Mouse (Mus musculus): ENCODE results near the gene Itga6. TPM values are rescaled to one million over a fixed set of nuclear protein-coding genes. Genes with fewer than 3 reads are reported as not detected.
A peak's percentile ranks its signal among the peaks of the same experiment; 100 is the strongest.

The Itga6 gene
- polyA plus RNA-seq, 1 experiment from 2014 or later, result 31.1 TPM

GRCm38 (mm10) chr2:71813022-71813358 lies 67.6 kb downstream of the Itga6 start:
- no peaks in the 10 kb centered on the region; the same call in 1 of the 2 replicates for H3K36me3 ChIP-seq (ENCODE audit: poor library complexity, severe bottlenecking)
- H3K27me3 ChIP-seq, result no peaks in the 10 kb centered on the region
- peak; percentile 39; the same call in 1 of the 2 replicates for ATAC-seq
- peaks cover 46% of the 10 kb centered on the region for H3K4me1 ChIP-seq
- no peak overlapping the region for H3K9ac ChIP-seq
- no peak overlapping the region for H3K4me3 ChIP-seq
- 83% methylated on average over 7 of the region's 9 CpGs for WGBS
- no peaks in the 10 kb centered on the region for H3K9me3 ChIP-seq (replicated peaks)
- no peak overlapping the region for H3K4me2 ChIP-seq
- H3K27ac ChIP-seq, result no peak overlapping the region

- H3K9me3 ChIP-seq (replicated peaks), result no peaks in the 10 kb centered on the region
- 82% methylated on average over 5 of the region's 8 CpGs for WGBS
- H3K27ac ChIP-seq, result no peak overlapping the region; the same call in 1 of the 2 replicates
- peaks cover 46% of the 10 kb centered on the region for H3K4me1 ChIP-seq
- no peaks in the 10 kb centered on the region for H3K27me3 ChIP-seq
- no peak overlapping the region for H3K9ac ChIP-seq
- no peak overlapping the region for H3K4me3 ChIP-seq
- no peak overlapping the region for H3K4me2 ChIP-seq
- peaks cover 4% of the 10 kb centered on the region; the same call in 1 of the 2 replicates for H3K36me3 ChIP-seq (ENCODE audit: poor library complexity, severe bottlenecking)
- no peak for ATAC-seq
These were observed 68.0 kb downstream of the Itga6 start for GRCm38 (mm10) chr2:71813371-71813770.

- Histone ChIP-seq H3K4me2 (no peak overlapping the region), H3K36me3 (ENCODE audit: poor library complexity, severe bottlenecking) (peaks cover 6% of the 10 kb centered on the region; the same call in 1 of the 2 replicates), H3K27me3 (no peaks in the 10 kb centered on the region), H3K4me3 (no peak overlapping the region), H3K27ac (peak overlapping the region; percentile 3; the same call in 1 of the 2 replicates), H3K4me1 (peaks cover 46% of the 10 kb centered on the region), H3K9me3 (replicated peaks) (no peaks in the 10 kb centered on the region), H3K9ac (no peak overlapping the region)
- WGBS, result 52% methylated on average over 3 of the region's 3 CpGs
- ATAC-seq, result no peak
These were observed 68.6 kb downstream of the Itga6 start for GRCm38 (mm10) chr2:71814016-71814415.

- no peak overlapping the region for H3K4me2 ChIP-seq
- H3K27me3 ChIP-seq, result no peaks in the 10 kb centered on the region
- peaks cover 46% of the 10 kb centered on the region for H3K4me1 ChIP-seq
- no peak for ATAC-seq
- peak overlapping the region; percentile 16; the same call in 1 of the 2 replicates for H3K9ac ChIP-seq
- H3K27ac ChIP-seq, result 0 out of 2 replicates have a peak overlapping the region, but pooled peaks have one; percentile 35
- no peak overlapping the region for H3K4me3 ChIP-seq
- WGBS, result 7% methylated on average over 5 of the region's 5 CpGs
- no peaks in the 10 kb centered on the region for H3K9me3 ChIP-seq (replicated peaks)
- H3K36me3 ChIP-seq (ENCODE audit: poor library complexity, severe bottlenecking), result peaks cover 11% of the 10 kb centered on the region
These were observed 69.9 kb downstream of the Itga6 start for GRCm38 (mm10) chr2:71815279-71815678.

GRCm38 (mm10) chr2:71816391-71817041 lies 71.1 kb downstream of the Itga6 start:
- Histone ChIP-seq H3K9ac (no peak overlapping the region), H3K4me3 (no peak overlapping the region), H3K4me1 (peaks cover 46% of the 10 kb centered on the region), H3K27me3 (no peaks in the 10 kb centered on the region), H3K36me3 (ENCODE audit: poor library complexity, severe bottlenecking) (peaks cover 11% of the 10 kb centered on the region), H3K27ac (no peak overlapping the region), H3K4me2 (peak overlapping the region; percentile 8; the same call in 1 of the 2 replicates), H3K9me3 (replicated peaks) (no peaks in the 10 kb centered on the region)
- ATAC-seq, result peak; percentile 48; the same call in 1 of the 2 replicates
- 30% methylated on average over 14 of the region's 14 CpGs for WGBS

- Histone ChIP-seq H3K9me3 (replicated peaks) (no peaks in the 10 kb centered on the region), H3K27ac (no peak overlapping the region), H3K36me3 (ENCODE audit: poor library complexity, severe bottlenecking) (peaks cover 24% of the 10 kb centered on the region), H3K27me3 (no peaks in the 10 kb centered on the region), H3K9ac (no peak overlapping the region), H3K4me1 (no peaks in the 10 kb centered on the region), H3K4me3 (no peak overlapping the region), H3K4me2 (no peak overlapping the region)
- WGBS, result 79% methylated on average over 13 of the region's 13 CpGs
- no peak for ATAC-seq
These were observed 78.7 kb downstream of the Itga6 start for GRCm38 (mm10) chr2:71824146-71824545.

GRCm38 (mm10) chr2:71827711-71828110 lies 82.3 kb downstream of the Itga6 start:
- no peak overlapping the region for H3K4me3 ChIP-seq
- H3K27ac ChIP-seq, result no peak overlapping the region
- no peak for ATAC-seq
- H3K4me1 ChIP-seq, result no peaks in the 10 kb centered on the region
- H3K36me3 ChIP-seq (ENCODE audit: poor library complexity, severe bottlenecking), result peaks cover 22% of the 10 kb centered on the region
- H3K9ac ChIP-seq, result no peak overlapping the region
- no peak overlapping the region for H3K4me2 ChIP-seq
- 80% methylated on average over 13 of the region's 13 CpGs for WGBS
- no peaks in the 10 kb centered on the region for H3K9me3 ChIP-seq (replicated peaks)
- no peaks in the 10 kb centered on the region for H3K27me3 ChIP-seq

- Histone ChIP-seq H3K9ac (no peak overlapping the region), H3K4me2 (no peak overlapping the region), H3K4me3 (no peak overlapping the region), H3K4me1 (no peaks in the 10 kb centered on the region), H3K36me3 (ENCODE audit: poor library complexity, severe bottlenecking) (peaks cover 22% of the 10 kb centered on the region), H3K27ac (no peak overlapping the region), H3K27me3 (no peaks in the 10 kb centered on the region), H3K9me3 (replicated peaks) (no peaks in the 10 kb centered on the region)
- ATAC-seq, result no peak
- WGBS, result 48% methylated on average over 11 of the region's 11 CpGs
These were observed 83.5 kb downstream of the Itga6 start for GRCm38 (mm10) chr2:71828928-71829327.

GRCm38 (mm10) chr2:71833626-71834025 lies 88.2 kb downstream of the Itga6 start:
- Histone ChIP-seq H3K9me3 (replicated peaks) (no peaks in the 10 kb centered on the region), H3K27me3 (no peaks in the 10 kb centered on the region)
- WGBS, result 87% methylated on average over 6 of the region's 6 CpGs

GRCm38 (mm10) chr2:71834371-71834770 lies 89.0 kb downstream of the Itga6 start:
- no peaks in the 10 kb centered on the region for H3K27me3 ChIP-seq
- WGBS, result 85% methylated on average over 7 of the region's 7 CpGs
- H3K4me1 ChIP-seq, result no peaks in the 10 kb centered on the region
- no peaks in the 10 kb centered on the region for H3K9me3 ChIP-seq (replicated peaks)
- no peak overlapping the region for H3K4me2 ChIP-seq
- H3K27ac ChIP-seq, result no peak overlapping the region
- ATAC-seq, result no peak
- H3K4me3 ChIP-seq, result no peak overlapping the region
- peaks cover 33% of the 10 kb centered on the region for H3K36me3 ChIP-seq (ENCODE audit: poor library complexity, severe bottlenecking)
- no peak overlapping the region for H3K9ac ChIP-seq

More at GRCm38 (mm10) chr2:71833626-71834025, 88.2 kb downstream of the Itga6 start:
- Histone ChIP-seq H3K9ac (no peak overlapping the region), H3K4me3 (no peak overlapping the region), H3K4me1 (no peaks in the 10 kb centered on the region), H3K27ac (no peak overlapping the region), H3K36me3 (ENCODE audit: poor library complexity, severe bottlenecking) (peaks cover 32% of the 10 kb centered on the region), H3K4me2 (no peak overlapping the region)
- no peak for ATAC-seq

- Histone ChIP-seq H3K27me3 (no peaks in the 10 kb centered on the region), H3K9ac (no peak overlapping the region), H3K9me3 (replicated peaks) (no peaks in the 10 kb centered on the region), H3K36me3 (ENCODE audit: poor library complexity, severe bottlenecking) (peaks cover 45% of the 10 kb centered on the region), H3K4me2 (no peak overlapping the region), H3K4me3 (no peak overlapping the region), H3K27ac (no peak overlapping the region), H3K4me1 (no peaks in the 10 kb centered on the region)
- no peak for ATAC-seq
- 89% methylated on average over 8 of the region's 8 CpGs for WGBS
These were observed 90.1 kb downstream of the Itga6 start for GRCm38 (mm10) chr2:71835556-71835955.

- Histone ChIP-seq H3K27me3 (no peaks in the 10 kb centered on the region), H3K27ac (no peak overlapping the region), H3K9me3 (replicated peaks) (no peaks in the 10 kb centered on the region), H3K4me2 (no peak overlapping the region), H3K9ac (no peak overlapping the region), H3K4me1 (no peaks in the 10 kb centered on the region), H3K36me3 (ENCODE audit: poor library complexity, severe bottlenecking) (peaks cover 50% of the 10 kb centered on the region), H3K4me3 (no peak overlapping the region)
- 94% methylated on average over 4 of the region's 4 CpGs for WGBS
- ATAC-seq, result no peak
These were observed 90.8 kb downstream of the Itga6 start for GRCm38 (mm10) chr2:71836232-71836631.

GRCm38 (mm10) chr2:71837261-71837660 lies 91.8 kb downstream of the Itga6 start:
- Histone ChIP-seq H3K36me3 (ENCODE audit: poor library complexity, severe bottlenecking) (peaks cover 52% of the 10 kb centered on the region), H3K4me3 (no peak overlapping the region), H3K27ac (no peak overlapping the region), H3K4me1 (no peaks in the 10 kb centered on the region), H3K27me3 (no peaks in the 10 kb centered on the region), H3K9ac (no peak overlapping the region), H3K9me3 (replicated peaks) (no peaks in the 10 kb centered on the region), H3K4me2 (no peak overlapping the region)
- no peak for ATAC-seq
- 64% methylated on average over 4 of the region's 4 CpGs for WGBS
